Mouse (Mus musculus) heart, adult 2 months (tissue): Measurements from ENCODE around the gene Mroh8.

Experiments used
- CTCF ChIP-seq: fragments of 200-600 bp; IDR thresholded peaks from 2 replicates; pipeline ENCODE4 v1.8.1; 2022; ENCODE audit warnings: antibody characterized with exemption, mild to moderate bottlenecking, moderate library complexity
- EP300 ChIP-seq: fragments of 200-500 bp; IDR thresholded peaks from 2 replicates; pipeline ENCODE4 v1.6.1; 2011; ENCODE audit warnings: low read depth, low read length, control low read depth; ENCODE audit not compliant: insufficient read depth
- POLR2A ChIP-seq: fragments of 200-500 bp; IDR thresholded peaks from 2 replicates; pipeline ENCODE4 v1.6.1; 2011; ENCODE audit warnings: mild to moderate bottlenecking, low read depth, low read length, control low read depth; ENCODE audit not compliant: insufficient read depth

DNA sequence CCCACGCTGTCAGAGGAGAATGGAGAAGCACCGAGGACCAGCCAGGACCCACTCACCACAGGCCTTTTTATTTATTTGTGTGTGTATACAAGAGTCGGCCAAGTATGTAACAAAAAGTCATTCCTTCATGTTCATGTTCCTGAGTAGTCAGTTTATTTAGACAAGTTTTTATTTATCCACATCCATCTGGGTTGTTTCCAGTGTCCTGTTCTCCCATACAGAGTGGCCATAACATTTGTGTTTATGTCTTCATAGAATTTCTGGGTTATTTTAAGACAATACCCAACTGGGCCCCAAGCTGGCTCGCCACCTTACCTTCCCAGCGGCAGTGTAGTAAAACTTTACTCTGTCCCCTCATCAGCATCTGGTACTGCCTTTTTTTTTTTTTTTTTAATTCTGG lies 17.4 kb downstream of the Mroh8 start:
- TF ChIP-seq CTCF, result no peak
- no peak for TF ChIP-seq EP300
- no peak for TF ChIP-seq POLR2A
